Mouse (Mus musculus): ENCODE results near the gene Olfr1336. TPM values are rescaled to one million over a fixed set of nuclear protein-coding genes. Genes with fewer than 3 reads are reported as not detected.

Olfr1336 gene
- polyA plus RNA-seq, 2 experiments, result not detected

GRCm38 (mm10) chr7:6429381-6429780 lies 26.6 kb upstream of the Olfr1336 start:
- no peak overlapping the region for H3K9ac ChIP-seq (replicated peaks)
- TF ChIP-seq CTCF (IDR thresholded peaks at IDR 0.05; ENCODE audit: low read depth) (peak; percentile 35), EP300 (IDR thresholded peaks at IDR 0.05; ENCODE audit: low read depth) (no peak)
- WGBS (ENCODE audit: insufficient replicate concordance), result 61% methylated on average over 3 of the region's 3 CpGs

GRCm38 (mm10) chr7:6430342-6430741 lies 25.6 kb upstream of the Olfr1336 start:
- Histone ChIP-seq H3K4me3 (ENCODE audit: insufficient read depth in 1 of 2, low read depth in 2 of 2, low read length in 2 of 2) (no peak overlapping the region), H3K9me3 (ENCODE audit: control insufficient read depth, low read length) (no peaks in the 10 kb centered on the region; the same call in 1 of the 2 replicates), H3K27me3 (ENCODE audit: control insufficient read depth, insufficient read depth, low read length) (no peaks in the 10 kb centered on the region), H3K4me2 (ENCODE audit: low read depth) (no peak overlapping the region), H3K27ac (no peak overlapping the region), H3K36me3 (replicated peaks; ENCODE audit: control insufficient read depth, insufficient read depth, low read depth) (no peaks in the 10 kb centered on the region), H3K9ac (replicated peaks) (no peak overlapping the region), H3K4me1 (replicated peaks; ENCODE audit: control insufficient read depth in 2 of 2, insufficient read depth in 2 of 2, low read length in 1 of 2) (no peaks in the 10 kb centered on the region)
- TF ChIP-seq EP300 (IDR thresholded peaks at IDR 0.05; ENCODE audit: low read depth) (no peak), CTCF (IDR thresholded peaks at IDR 0.05; ENCODE audit: low read depth) (peak; percentile 80)
- ATAC-seq (ENCODE audit: insufficient read depth), result no peak
- 22% methylated on average over 2 of the region's 2 CpGs for WGBS (ENCODE audit: insufficient replicate concordance)
- DNase-seq (ENCODE audit: low read depth in 3 of 3, low spot score in 3 of 3), result peak in 2 of 3 experiments; percentile 2 to 9

More at GRCm38 (mm10) chr7:6429381-6429780, 26.6 kb upstream of the Olfr1336 start:
- H3K4me2 ChIP-seq (ENCODE audit: low read depth), result no peak overlapping the region
- no peak for ATAC-seq (ENCODE audit: insufficient read depth)
- no peaks in the 10 kb centered on the region; the same call in 1 of the 2 replicates for H3K9me3 ChIP-seq (ENCODE audit: control insufficient read depth, low read length)
- H3K27me3 ChIP-seq (ENCODE audit: control insufficient read depth, insufficient read depth, low read length), result no peaks in the 10 kb centered on the region
- no peaks in the 10 kb centered on the region for H3K4me1 ChIP-seq (replicated peaks; ENCODE audit: control insufficient read depth in 2 of 2, insufficient read depth in 2 of 2, low read length in 1 of 2)
- no peak for DNase-seq (ENCODE audit: low read depth in 3 of 3, low spot score in 3 of 3)
- no peak overlapping the region for H3K4me3 ChIP-seq (ENCODE audit: insufficient read depth in 1 of 2, low read depth in 2 of 2, low read length in 2 of 2)
- no peaks in the 10 kb centered on the region for H3K36me3 ChIP-seq (replicated peaks; ENCODE audit: control insufficient read depth, insufficient read depth, low read depth)
- no peak overlapping the region for H3K27ac ChIP-seq

- no peak for ATAC-seq (ENCODE audit: insufficient read depth)
- TF ChIP-seq EP300 (IDR thresholded peaks at IDR 0.05; ENCODE audit: low read depth) (no peak), CTCF (IDR thresholded peaks at IDR 0.05; ENCODE audit: low read depth) (no peak)
- no peak for DNase-seq (ENCODE audit: low read depth in 3 of 3, low spot score in 3 of 3)
- Histone ChIP-seq H3K9ac (replicated peaks) (no peak within 1 kb of the TSS), H3K4me2 (ENCODE audit: low read depth) (no peak within 1 kb of the TSS), H3K36me3 (replicated peaks; ENCODE audit: control insufficient read depth, insufficient read depth, low read depth) (no peaks in the 10 kb centered on the region), H3K4me3 (ENCODE audit: insufficient read depth in 1 of 2, low read depth in 2 of 2, low read length in 2 of 2) (no peak within 1 kb of the TSS), H3K27me3 (ENCODE audit: control insufficient read depth, insufficient read depth, low read length) (no peaks in the 10 kb centered on the region), H3K9me3 (ENCODE audit: control insufficient read depth, low read length) (no peaks in the 10 kb centered on the region), H3K4me1 (replicated peaks; ENCODE audit: control insufficient read depth in 2 of 2, insufficient read depth in 2 of 2, low read length in 1 of 2) (no peaks in the 10 kb centered on the region), H3K27ac (no peak within 1 kb of the TSS)
- 39% methylated on average over 3 of the region's 3 CpGs for WGBS (ENCODE audit: insufficient replicate concordance)
Observed at GRCm38 (mm10) chr7:6438388-6438787, 17.6 kb upstream of the Olfr1336 start, which contains the start of gene Olfr1344. TSS of gene Olfr1344 (plus strand) at chr7:6438688.

- Histone ChIP-seq H3K9me3 (ENCODE audit: control insufficient read depth, low read length) (no peaks in the 10 kb centered on the region), H3K9ac (replicated peaks) (no peak overlapping the region), H3K36me3 (replicated peaks; ENCODE audit: control insufficient read depth, insufficient read depth, low read depth) (no peaks in the 10 kb centered on the region), H3K4me2 (ENCODE audit: low read depth) (no peak overlapping the region), H3K4me1 (replicated peaks; ENCODE audit: control insufficient read depth in 2 of 2, insufficient read depth in 2 of 2, low read length in 1 of 2) (no peaks in the 10 kb centered on the region), H3K27ac (no peak overlapping the region), H3K4me3 (ENCODE audit: insufficient read depth in 1 of 2, low read depth in 2 of 2, low read length in 2 of 2) (no peak overlapping the region), H3K27me3 (ENCODE audit: control insufficient read depth, insufficient read depth, low read length) (no peaks in the 10 kb centered on the region)
- ATAC-seq (ENCODE audit: insufficient read depth) (no peak), DNase-seq (ENCODE audit: low read depth in 3 of 3, low spot score in 3 of 3) (no peak)
- WGBS (ENCODE audit: insufficient replicate concordance), result 51% methylated on average over 2 of the region's 2 CpGs
- TF ChIP-seq EP300 (IDR thresholded peaks at IDR 0.05; ENCODE audit: low read depth) (no peak), CTCF (IDR thresholded peaks at IDR 0.05; ENCODE audit: low read depth) (no peak)
Observed at GRCm38 (mm10) chr7:6441173-6441572, 14.8 kb upstream of the Olfr1336 start.

- Histone ChIP-seq H3K4me3 (ENCODE audit: insufficient read depth in 1 of 2, low read depth in 2 of 2, low read length in 2 of 2) (no peak overlapping the region), H3K27ac (no peak overlapping the region), H3K27me3 (ENCODE audit: control insufficient read depth, insufficient read depth, low read length) (no peaks in the 10 kb centered on the region), H3K4me1 (replicated peaks; ENCODE audit: control insufficient read depth in 2 of 2, insufficient read depth in 2 of 2, low read length in 1 of 2) (no peaks in the 10 kb centered on the region), H3K36me3 (replicated peaks; ENCODE audit: control insufficient read depth, insufficient read depth, low read depth) (no peaks in the 10 kb centered on the region), H3K9ac (replicated peaks) (no peak overlapping the region), H3K9me3 (ENCODE audit: control insufficient read depth, low read length) (no peaks in the 10 kb centered on the region), H3K4me2 (ENCODE audit: low read depth) (no peak overlapping the region)
- ATAC-seq (ENCODE audit: insufficient read depth), result no peak
- DNase-seq (ENCODE audit: low read depth in 3 of 3, low spot score in 3 of 3), result no peak
- TF ChIP-seq CTCF (IDR thresholded peaks at IDR 0.05; ENCODE audit: low read depth) (no peak), EP300 (IDR thresholded peaks at IDR 0.05; ENCODE audit: low read depth) (no peak)
- WGBS (ENCODE audit: insufficient replicate concordance), result 32% methylated on average over 5 of the region's 5 CpGs
Observed at GRCm38 (mm10) chr7:6447771-6448170, 8.2 kb upstream of the Olfr1336 start.

Data from liver, embryonic 14.5 days (tissue).